Mouse (Mus musculus) adrenal gland, adult 8-10 months (tissue): Measurements from ENCODE around the gene Gm21293. TPM values are rescaled to one million over a fixed set of nuclear protein-coding genes. Genes with fewer than 3 reads are reported as not detected.
"Not testable (repeated sequence)": the region's sequence is repeated elsewhere in the genome, so short reads cannot be mapped to it uniquely, and the experiment has no call there.

Source experiments
- DNase-seq: peaks from one replicate; pipeline ENCODE4 v3.0.0; 2022
- total RNA-seq, 4 experiments: library from RNA; stranded (reverse); gene quantifications; 2 replicates each; pipeline ENCODE4 v1.2.4; 2022

Gm21293 gene
- total RNA-seq, result not detected

DNA sequence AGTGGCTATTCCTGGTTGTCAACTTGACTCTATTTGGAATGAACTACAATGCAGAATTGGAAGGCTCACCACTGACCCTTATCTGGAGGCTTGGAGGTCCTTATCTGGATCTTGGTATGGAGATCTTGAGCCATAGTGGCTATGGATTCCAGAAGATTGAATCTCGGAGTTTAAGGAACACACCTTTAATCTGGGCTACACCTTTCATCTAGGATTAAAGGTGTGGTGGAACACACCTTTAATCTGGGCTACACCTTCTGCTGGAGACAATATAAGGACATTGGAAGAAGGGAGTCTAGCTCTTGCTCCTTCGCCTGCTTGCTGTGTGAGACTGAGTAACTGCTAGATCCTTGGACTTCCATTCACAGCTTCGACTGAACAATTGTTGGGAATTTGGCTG, at the start of gene Gm21293:
Gene Gm21293, plus strand, starts transcription at position 301 of the 400 bp plus-strand sequence.
- not testable (repeated sequence) for DNase-seq

DNA sequence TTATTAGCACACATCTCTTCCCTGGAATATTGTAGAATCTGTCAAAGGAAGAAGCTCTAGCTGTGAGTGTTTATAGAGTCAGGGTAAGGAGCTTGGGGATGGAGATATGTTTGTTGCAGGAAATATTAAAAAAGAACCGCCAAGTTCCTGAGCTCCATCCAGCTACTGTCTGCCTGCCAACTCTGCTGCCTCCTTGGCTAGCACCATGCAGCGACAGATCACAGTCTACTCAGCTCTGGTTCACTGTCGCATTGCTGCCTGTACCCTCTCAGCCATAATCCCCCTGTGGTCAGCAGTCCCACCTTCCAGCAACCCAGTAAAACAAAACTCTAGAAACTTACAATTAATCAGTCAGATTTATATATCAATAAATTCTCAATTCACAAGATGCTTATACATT, 32.7 kb upstream of the Gm21293 start:
- DNase-seq, result no peak

DNA sequence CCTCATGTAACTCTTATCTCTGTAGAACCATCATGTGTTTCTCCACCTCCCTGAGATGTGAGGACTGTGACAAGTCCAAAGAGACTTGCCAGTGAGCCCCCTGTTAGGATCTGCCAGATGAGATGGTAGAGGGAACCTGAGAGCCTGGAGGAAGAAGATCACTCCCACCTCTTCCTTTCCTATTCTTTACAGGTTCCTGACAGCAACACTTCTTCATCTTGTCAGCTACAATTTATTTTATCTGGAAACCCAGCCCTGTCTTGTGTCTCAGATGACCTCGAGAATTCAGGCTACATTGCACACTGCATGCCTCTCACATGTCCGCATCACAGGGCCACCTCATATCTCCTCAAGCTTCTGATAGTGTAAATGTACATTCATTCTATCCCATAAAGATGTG, 24.5 kb upstream of the Gm21293 start:
- DNase-seq, result no peak

DNA sequence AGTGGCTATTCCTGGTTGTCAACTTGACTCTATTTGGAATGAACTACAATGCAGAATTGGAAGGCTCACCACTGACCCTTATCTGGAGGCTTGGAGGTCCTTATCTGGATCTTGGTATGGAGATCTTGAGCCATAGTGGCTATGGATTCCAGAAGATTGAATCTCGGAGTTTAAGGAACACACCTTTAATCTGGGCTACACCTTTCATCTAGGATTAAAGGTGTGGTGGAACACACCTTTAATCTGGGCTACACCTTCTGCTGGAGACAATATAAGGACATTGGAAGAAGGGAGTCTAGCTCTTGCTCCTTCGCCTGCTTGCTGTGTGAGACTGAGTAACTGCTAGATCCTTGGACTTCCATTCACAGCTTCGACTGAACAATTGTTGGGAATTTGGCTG, 8.4 kb downstream of the Gm21293 start, which contains the start of gene Gm6763:
Gene Gm6763, plus strand, starts transcription at position 301 of the 400 bp plus-strand sequence.
- DNase-seq, result not testable (repeated sequence)

DNA sequence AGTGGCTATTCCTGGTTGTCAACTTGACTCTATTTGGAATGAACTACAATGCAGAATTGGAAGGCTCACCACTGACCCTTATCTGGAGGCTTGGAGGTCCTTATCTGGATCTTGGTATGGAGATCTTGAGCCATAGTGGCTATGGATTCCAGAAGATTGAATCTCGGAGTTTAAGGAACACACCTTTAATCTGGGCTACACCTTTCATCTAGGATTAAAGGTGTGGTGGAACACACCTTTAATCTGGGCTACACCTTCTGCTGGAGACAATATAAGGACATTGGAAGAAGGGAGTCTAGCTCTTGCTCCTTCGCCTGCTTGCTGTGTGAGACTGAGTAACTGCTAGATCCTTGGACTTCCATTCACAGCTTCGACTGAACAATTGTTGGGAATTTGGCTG, 16.9 kb downstream of the Gm21293 start, which contains the start of gene Gm8764:
Gene Gm8764, plus strand, starts transcription at position 301 of the 400 bp plus-strand sequence.
- DNase-seq, result not testable (repeated sequence)

DNA sequence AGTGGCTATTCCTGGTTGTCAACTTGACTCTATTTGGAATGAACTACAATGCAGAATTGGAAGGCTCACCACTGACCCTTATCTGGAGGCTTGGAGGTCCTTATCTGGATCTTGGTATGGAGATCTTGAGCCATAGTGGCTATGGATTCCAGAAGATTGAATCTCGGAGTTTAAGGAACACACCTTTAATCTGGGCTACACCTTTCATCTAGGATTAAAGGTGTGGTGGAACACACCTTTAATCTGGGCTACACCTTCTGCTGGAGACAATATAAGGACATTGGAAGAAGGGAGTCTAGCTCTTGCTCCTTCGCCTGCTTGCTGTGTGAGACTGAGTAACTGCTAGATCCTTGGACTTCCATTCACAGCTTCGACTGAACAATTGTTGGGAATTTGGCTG, 25.4 kb downstream of the Gm21293 start, which contains the start of gene Gm21304:
Gene Gm21304, plus strand, starts transcription at position 301 of the 400 bp plus-strand sequence.
- not testable (repeated sequence) for DNase-seq

DNA sequence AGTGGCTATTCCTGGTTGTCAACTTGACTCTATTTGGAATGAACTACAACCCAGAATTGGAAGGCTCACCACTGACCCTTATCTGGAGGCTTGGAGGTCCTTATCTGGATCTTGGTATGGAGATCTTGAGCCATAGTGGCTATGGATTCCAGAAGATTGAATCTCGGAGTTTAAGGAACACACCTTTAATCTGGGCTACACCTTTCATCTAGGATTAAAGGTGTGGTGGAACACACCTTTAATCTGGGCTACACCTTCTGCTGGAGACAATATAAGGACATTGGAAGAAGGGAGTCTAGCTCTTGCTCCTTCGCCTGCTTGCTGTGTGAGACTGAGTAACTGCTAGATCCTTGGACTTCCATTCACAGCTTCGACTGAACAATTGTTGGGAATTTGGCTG, 33.9 kb downstream of the Gm21293 start, which contains the start of gene Gm21312:
Gene Gm21312, plus strand, starts transcription at position 301 of the 400 bp plus-strand sequence.
- DNase-seq, result not testable (repeated sequence)

DNA sequence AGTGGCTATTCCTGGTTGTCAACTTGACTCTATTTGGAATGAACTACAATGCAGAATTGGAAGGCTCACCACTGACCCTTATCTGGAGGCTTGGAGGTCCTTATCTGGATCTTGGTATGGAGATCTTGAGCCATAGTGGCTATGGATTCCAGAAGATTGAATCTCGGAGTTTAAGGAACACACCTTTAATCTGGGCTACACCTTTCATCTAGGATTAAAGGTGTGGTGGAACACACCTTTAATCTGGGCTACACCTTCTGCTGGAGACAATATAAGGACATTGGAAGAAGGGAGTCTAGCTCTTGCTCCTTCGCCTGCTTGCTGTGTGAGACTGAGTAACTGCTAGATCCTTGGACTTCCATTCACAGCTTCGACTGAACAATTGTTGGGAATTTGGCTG, 42.4 kb downstream of the Gm21293 start, which contains the start of gene Gm20765:
Gene Gm20765, plus strand, starts transcription at position 301 of the 400 bp plus-strand sequence.
- DNase-seq, result not testable (repeated sequence)

DNA sequence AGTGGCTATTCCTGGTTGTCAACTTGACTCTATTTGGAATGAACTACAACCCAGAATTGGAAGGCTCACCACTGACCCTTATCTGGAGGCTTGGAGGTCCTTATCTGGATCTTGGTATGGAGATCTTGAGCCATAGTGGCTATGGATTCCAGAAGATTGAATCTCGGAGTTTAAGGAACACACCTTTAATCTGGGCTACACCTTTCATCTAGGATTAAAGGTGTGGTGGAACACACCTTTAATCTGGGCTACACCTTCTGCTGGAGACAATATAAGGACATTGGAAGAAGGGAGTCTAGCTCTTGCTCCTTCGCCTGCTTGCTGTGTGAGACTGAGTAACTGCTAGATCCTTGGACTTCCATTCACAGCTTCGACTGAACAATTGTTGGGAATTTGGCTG, 51.0 kb downstream of the Gm21293 start, which contains the start of gene Gm4340:
Gene Gm4340, plus strand, starts transcription at position 301 of the 400 bp plus-strand sequence.
- DNase-seq, result not testable (repeated sequence)

Other genes with a start within 250 kb of the Gm21293 start
- gene Gm6763, start 8.5 kb downstream of the Gm21293 start, total RNA-seq, result not detected
- not detected for gene Gm8764, start 17.0 kb downstream of the Gm21293 start, total RNA-seq
- not detected for gene Gm21304, start 25.5 kb downstream of the Gm21293 start, total RNA-seq
- gene Gm21312, start 34.0 kb downstream of the Gm21293 start, total RNA-seq, result not detected
- not detected for gene Gm20765, start 42.5 kb downstream of the Gm21293 start, total RNA-seq
- gene Gm4340, start 51.1 kb downstream of the Gm21293 start, total RNA-seq, result not detected